In genomic region chr7:19641223-19641622, GRCm38 (mm10) we compare ENCODE assay signal across 32 mouse cellular contexts. TPM values are rescaled to one million over a fixed set of nuclear protein-coding genes. Genes with fewer than 3 reads are reported as not detected.
DNase-seq lines count a peak whose midpoint lies in the region; ATAC-seq lines count a peak whose summit lies in the region.
"Had no signal": no experiment of that assay in that cellular context is flagged by ENCODE, and none has a peak within 500 bp of the region (broad histone marks: within the 10 kb centered on the region; RNA-seq: fewer than 3 reads in every experiment).

No protein-coding gene starts in this region.

- intact Hi-C loops in left cerebral cortex, postnatal 4 days (cut with DNase I) = no loop called here

- DNase-seq in frontal cortex, postnatal 36 days (ENCODE audit: low spot score in 2 of 2) = peak; percentile 27 to 58
- DNase-seq in frontal cortex, postnatal 14 days (ENCODE audit: low spot score in 2 of 2) = no peak
- DNase-seq in left cerebral cortex, adult 9 months (ENCODE audit: low spot score in 2 of 2) = peak; percentile 35 to 42
- DNase-seq in left cerebral cortex, postnatal 4 days = no peak
- peak; percentile 46 to 54 for DNase-seq in right cerebral cortex, adult 2 months (ENCODE audit: low spot score in 2 of 2)
- DNase-seq in right cerebral cortex, postnatal 14 days = no peak
- DNase-seq: adrenal gland, adult 8-10 months; adrenal gland, postnatal 25 days; B cell, adult 2 months; cerebellum, adult 11 months; cerebellum, adult 2 months; cerebellum, adult 9-11 months; cerebellum, postnatal 25 days; forebrain, postnatal 0 days; gastrocnemius, postnatal 25 days; heart, adult 18-20 months; heart, postnatal 10 days; heart, postnatal 36 days had no signal

- ATAC-seq in activated CD4-positive, CD25-positive, alpha-beta regulatory T cell, adult 4 months = no peak
- ATAC-seq: forebrain, embryonic 14.5 days; forebrain, postnatal 0 days; hindbrain, embryonic 16.5 days had no signal

RNA-seq across cellular contexts. Expression of gene Relb, which starts 12.0 kb away (rescaled TPM):
- total RNA-seq in left cerebral cortex, postnatal 4 days (2021) = 1 to 10 TPM; 5.5 to 7.5 TPM
- 10 to 100 TPM; 12.6 to 14.5 TPM for polyA plus RNA-seq in activated CD4-positive, CD25-positive, alpha-beta regulatory T cell, adult 4 months (2017; shearing (Covaris generic))

RNA-seq across cellular contexts. Expression of gene Clptm1, which starts 23.6 kb away (rescaled TPM):
- total RNA-seq in left cerebral cortex, postnatal 4 days (2021) = 100 to 1,000 TPM; 105 to 115 TPM
- polyA plus RNA-seq in activated CD4-positive, CD25-positive, alpha-beta regulatory T cell, adult 4 months (2017; shearing (Covaris generic)) = 10 to 100 TPM; 35.4 to 40.9 TPM

RNA-seq across cellular contexts. Expression of gene Apoc2, which starts 36.5 kb away (rescaled TPM):
- total RNA-seq in left cerebral cortex, postnatal 4 days (2021) = not detected
- polyA plus RNA-seq in activated CD4-positive, CD25-positive, alpha-beta regulatory T cell, adult 4 months (2017; shearing (Covaris generic)) = not detected
- total RNA-seq: adrenal gland, postnatal 25 days; CH12.LX; common myeloid progenitor, adult 5-6 weeks; gastrocnemius, adult 8-10 months; gastrocnemius, postnatal 25 days; heart, postnatal 36 days; MEL had no signal
- polyA plus RNA-seq: cerebellum, adult 2 months; forebrain, embryonic 11.5 days; forebrain, embryonic 14.5 days; hindbrain, embryonic 13.5 days; hindbrain, embryonic 16.5 days had no signal

RNA-seq across cellular contexts. Expression of gene Clasrp, which starts 36.9 kb away (rescaled TPM):
- 100 to 1,000 TPM in 1 of 2 experiments, 10 to 100 TPM in 1; 98.0 to 106 TPM for total RNA-seq in left cerebral cortex, postnatal 4 days (2021)
- polyA plus RNA-seq in activated CD4-positive, CD25-positive, alpha-beta regulatory T cell, adult 4 months (2017; shearing (Covaris generic)) = 1 to 10 TPM; 8.4 to 9.7 TPM

RNA-seq across cellular contexts. Expression of gene Gm44805, which starts 40.0 kb away (rescaled TPM):
- total RNA-seq in left cerebral cortex, postnatal 4 days (2021) = not detected
- polyA plus RNA-seq in activated CD4-positive, CD25-positive, alpha-beta regulatory T cell, adult 4 months (2017; shearing (Covaris generic)) = not detected
- total RNA-seq: CH12.LX; common myeloid progenitor, adult 5-6 weeks; forebrain, postnatal 0 days; gastrocnemius, adult 8-10 months; gastrocnemius, postnatal 25 days; heart, adult 18-20 months; heart, postnatal 10 days; heart, postnatal 36 days; MEL had no signal
- polyA plus RNA-seq: cerebellum, adult 2 months; embryonic facial prominence, embryonic 12.5 days; embryonic facial prominence, embryonic 15.5 days; forebrain, embryonic 11.5 days; forebrain, embryonic 14.5 days; forebrain, postnatal 0 days; gonadal fat pad, adult 2 months; heart, embryonic 12.5 days; hindbrain, embryonic 10.5 days; hindbrain, embryonic 13.5 days; hindbrain, embryonic 16.5 days had no signal

Comparison
In these comparisons a context has a peak if more than half of its experiments do, and no peak if none do; other contexts are left out.
1. DNase-seq: peak in frontal cortex, postnatal 36 days (2 of 2), left cerebral cortex, adult 9 months (2 of 2) and right cerebral cortex, adult 2 months (2 of 2); none in frontal cortex, postnatal 14 days (0 of 2), left cerebral cortex, postnatal 4 days (single experiment) and right cerebral cortex, postnatal 14 days (single experiment).